Mouse (Mus musculus) cerebellum, postnatal 25 days (tissue): ENCODE results near the gene Rars.
A peak's percentile ranks its signal among the peaks of the same experiment; 100 is the strongest.
"Not testable (repeated sequence)": the region's sequence is repeated elsewhere in the genome, so short reads cannot be mapped to it uniquely, and the experiment has no call there.

Experiments used
- DNase-seq, 2 experiments: peaks; one replicate each; pipeline ENCODE4 v3.0.0; 2021; ENCODE audit warnings: mixed read lengths in 2 of 2

Rars gene

DNA sequence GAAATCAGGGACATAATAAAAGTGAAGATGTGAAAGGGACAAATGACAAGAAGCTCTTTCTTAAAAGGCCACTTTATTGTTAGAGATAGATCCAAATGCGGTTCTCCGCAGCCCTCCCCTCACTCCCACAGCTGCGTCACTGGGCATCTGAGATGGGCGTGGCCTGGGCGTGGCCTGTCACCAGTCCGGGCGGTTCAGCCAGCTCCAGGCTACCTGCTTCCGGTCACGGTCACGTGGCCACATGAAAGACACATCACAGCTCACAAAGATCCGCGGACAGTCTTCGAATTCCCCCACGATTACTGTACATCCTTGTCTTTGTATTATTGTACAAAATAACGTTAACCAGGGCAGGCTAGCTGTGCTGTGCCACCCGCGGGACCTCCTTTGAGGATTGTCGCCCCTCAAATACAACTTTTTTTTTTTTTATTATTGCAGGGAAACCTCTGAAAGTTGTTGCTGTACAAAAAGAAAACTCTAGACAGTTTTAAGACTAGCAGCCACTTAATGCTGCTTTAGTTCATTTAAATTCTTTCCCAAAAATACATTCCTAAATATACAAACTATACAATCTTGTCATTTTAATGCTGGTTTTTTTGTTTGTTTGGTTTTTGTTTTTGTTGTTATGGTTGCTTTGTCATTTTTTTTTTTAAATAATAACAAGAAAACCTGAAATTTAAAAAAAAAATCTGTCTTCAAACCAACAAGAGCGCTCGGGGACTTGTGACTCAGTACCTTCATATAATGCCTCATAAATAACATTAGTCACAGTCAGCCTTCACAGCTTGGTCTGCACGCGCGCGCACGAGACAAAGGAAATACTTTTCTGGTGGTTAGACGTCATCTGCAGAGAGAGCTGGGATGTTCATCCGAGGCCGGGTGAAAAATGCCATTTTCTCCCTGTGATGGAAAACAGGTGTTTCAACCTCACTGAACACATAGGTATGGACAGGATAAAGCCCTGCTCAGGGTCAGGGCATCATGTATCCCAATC, 4.3 kb upstream of the Rars start:
- peak; percentile 75 to 88 for DNase-seq

DNA sequence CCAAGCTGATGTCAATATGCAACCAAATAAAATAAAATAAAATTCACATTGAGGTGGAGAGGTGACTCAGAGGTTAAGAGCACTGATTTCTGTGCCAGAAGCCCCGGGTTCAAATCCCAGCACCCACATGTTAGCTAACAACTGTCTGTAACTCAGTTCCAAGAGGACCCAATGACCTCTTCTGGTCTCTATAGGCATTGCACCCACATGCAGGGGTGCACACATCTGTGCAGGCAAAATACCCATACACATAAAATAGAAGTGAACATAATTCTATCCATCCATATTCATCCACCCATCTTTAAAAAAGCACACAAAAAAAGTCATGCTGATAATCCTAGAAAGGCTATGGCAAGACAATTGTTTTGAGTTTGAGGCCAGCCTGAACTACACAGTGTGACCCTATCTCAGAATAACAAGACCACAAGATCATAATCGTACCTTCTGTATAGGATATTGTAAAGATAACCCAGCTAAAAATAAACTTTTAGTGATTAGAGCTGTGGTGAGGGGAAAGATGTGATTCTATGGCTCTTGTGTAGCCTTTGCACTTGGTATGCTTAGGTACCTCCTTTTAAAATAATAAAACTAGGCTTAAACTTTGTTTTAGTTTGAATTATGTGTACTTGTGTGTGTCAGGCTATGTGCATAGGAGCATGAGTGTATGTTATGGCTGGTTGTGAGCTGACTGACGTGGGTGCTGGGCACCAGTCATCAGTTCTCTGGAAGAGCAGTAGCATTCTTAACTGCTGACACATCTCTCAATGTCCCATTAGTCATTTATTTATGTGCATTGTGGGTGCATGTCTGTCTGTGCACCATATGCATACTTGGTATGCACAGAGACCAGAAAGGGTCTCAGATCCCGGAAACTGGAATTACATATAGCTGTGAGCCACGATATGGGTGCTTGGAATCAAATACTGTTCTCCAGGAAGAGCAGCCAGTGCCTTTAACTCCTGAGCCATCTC, 3.1 kb upstream of the Rars start:
- no peak for DNase-seq

DNA sequence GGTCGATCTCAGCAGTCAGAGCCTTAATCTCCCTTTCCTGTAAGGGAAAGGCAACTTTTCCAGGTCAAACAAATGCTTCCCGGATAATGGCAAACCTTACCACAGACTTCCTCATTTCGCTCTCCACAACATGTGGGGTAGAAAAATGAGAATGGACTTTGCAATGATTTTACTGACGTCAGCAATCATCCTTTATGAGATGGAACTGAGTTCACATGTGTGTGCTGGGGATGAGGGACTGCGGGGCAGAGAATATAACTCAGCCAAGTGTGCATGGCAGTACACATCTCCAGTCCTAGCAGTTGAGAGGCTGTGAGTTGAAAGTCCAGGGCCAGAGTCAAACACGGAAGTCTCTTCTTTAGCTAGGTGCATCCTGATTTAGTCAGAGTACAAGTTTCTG, 1.0 kb downstream of the Rars start:
- no peak for DNase-seq

DNA sequence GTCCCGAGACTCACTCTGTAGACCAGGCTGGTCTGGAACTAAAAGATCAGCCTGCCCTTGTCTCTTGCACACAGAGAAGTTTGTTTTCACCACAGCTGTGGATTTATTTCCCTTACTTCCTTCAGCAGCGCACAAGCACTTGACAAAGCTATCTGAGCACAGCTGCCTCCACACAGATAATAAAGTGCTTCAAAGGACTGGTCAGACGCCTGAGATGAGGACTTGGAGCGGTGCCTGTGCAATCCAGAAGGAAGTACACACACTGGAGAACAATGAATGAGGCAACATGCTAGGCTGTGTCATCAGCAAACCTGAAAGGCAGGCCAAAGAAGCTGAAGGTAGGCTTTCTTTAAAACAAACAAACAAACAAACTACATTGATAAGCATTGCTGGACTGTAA, 2.2 kb downstream of the Rars start:
- DNase-seq: no peak

DNA sequence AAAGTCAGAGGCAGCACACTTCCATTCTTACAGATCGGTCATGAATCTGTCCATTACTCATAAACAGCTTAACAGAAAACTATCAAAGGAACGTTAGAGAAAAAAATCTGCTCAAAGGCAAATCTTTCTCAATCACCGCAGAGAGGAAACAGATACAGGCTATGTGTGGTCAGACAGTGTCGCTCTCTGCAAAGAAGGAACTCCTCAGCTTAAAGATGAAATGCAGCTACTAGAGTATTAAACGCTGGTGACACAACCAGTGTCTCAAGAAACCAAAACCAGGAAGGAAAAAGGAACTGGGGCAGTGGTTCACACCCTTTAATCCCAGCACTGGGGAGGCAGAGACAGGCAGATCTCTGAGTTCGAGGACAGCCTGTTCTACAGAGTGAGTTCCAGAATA, 6.6 kb downstream of the Rars start:
- DNase-seq: no peak

DNA sequence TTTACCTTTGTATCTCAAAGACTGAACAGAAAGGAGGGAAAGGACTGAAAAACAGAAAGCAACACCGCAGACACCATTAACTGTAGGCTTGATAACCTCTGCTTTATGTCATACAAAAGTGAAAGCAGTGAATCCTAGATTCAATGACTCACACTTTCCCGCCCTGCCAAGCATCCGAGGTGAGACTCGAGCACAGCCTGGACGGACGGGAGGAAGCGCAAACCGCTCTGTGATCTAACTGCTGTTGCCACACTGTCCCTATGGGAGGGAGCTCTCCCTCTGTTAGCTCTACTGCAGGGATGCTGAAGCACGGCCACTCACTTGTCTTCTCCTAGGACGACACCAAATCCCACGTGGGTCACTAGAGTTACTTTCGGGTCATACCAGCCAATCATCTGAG, 18.0 kb downstream of the Rars start:
- DNase-seq: no peak

DNA sequence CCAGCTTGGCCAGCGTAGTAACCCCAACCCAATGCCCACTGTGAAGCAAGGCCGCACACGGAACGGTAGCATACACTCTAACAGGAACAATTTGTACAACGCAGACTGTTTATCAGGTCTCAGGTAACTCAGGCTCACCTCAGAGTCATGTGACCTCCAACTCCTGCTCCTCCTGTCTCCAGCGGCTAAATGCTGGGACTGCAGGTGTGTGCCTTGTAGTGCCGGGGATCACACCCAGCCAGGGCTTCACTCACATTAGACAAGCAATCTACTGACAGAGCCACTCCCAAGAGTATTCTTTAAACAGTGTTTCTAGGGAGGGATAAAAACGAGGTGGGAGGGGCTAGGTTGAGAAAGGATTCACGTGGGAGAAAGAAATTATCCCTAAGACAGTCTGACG, 22.8 kb downstream of the Rars start:
- no peak for DNase-seq

DNA sequence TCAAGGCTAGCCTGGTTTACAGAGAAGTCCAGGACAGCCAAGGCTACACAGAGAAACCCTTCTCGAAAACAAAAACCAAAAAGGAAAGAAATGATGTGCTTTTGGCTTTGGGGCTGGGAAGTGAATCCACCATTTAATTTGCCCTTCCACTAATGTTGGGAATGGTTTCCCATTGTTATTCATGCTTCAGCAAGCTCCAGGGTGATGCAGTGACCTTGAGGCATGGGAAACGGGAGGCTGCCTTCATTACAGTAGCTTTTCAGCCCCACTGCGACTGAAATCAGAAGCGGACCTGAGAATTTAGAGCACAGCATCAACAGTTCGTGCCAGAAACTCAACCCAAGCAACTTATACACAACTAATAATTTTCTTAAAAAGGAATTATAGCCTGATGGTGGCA, 33.0 kb downstream of the Rars start:
- DNase-seq: no peak

DNA sequence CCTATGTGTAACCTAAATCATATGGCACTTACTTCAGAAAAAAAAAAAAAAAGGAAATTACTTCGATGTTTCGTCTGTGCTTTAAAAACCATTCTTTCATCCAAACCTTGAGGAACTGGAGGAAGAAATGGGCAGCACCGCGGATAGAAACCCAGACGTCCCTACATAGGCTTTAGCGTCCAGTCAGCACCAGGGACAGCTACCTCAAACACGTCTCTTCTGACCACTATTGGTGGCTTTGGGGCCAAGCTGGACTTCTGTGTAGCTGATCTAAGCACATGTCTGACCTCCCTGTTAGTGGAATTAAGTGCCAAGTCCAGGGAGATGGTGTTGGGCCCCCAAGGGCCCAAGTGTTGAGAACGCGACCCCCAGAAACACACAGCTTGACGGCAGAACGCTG, 35.4 kb downstream of the Rars start, which contains the start of gene Fbll1:
Gene Fbll1 (minus strand): TSS at position 11 of the 400 bp plus-strand sequence.
- peak; percentile 27 to 30 for DNase-seq

DNA sequence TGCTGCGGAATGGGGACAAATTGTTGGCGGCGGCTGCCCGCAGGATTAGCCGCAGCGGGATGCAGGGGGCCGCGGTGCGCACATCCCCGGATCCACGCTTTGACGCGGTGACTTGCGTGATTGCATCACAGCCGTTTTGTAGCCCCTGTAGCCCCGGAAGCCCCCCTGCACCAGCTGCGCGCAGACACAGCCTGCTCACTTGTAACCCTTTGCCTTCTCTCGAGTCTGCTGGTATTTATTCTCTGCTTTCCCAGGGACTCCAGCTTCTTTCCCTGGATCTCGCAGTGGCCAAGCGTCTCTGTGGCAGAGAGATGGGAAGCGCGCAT, 35.8 kb downstream of the Rars start:
- DNase-seq: peak; percentile 82 to 85

DNA sequence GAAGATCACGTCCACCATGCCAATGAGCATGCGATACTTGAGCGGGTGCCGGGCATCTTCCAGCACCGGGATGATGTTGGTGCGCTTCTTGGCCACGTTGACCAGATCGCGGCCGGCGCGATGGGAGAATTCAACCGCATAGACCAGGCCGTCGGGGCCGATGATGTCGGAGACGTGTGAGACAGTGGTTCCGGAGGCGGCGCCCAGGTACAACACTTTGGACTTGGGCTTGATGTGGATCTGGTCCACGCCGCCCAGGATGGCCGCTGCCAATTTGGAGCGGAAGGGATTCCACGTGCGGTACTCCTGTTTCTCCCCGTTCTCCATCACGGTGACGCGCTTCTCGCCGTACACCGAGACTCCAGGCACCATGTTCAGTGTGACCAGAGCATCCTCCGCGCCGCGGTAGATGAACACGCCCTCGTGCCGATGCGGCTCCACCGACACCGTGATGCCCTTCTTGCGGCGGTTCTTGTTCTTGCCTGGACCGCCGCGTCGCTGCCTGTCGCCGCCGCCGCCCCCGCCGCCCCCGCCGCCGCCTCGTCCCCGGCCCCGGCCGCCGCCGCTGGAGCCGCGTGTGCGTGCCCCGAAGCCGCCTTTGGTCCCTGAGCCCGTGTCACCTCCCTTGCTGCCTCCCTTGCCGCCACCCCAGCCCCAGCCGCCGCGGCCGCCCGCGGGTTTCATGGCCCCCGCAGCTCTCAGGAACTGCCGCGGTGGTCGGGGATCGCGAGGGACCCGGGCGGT, 36.4 kb downstream of the Rars start:
- DNase-seq: peak; percentile 64 to 70

DNA sequence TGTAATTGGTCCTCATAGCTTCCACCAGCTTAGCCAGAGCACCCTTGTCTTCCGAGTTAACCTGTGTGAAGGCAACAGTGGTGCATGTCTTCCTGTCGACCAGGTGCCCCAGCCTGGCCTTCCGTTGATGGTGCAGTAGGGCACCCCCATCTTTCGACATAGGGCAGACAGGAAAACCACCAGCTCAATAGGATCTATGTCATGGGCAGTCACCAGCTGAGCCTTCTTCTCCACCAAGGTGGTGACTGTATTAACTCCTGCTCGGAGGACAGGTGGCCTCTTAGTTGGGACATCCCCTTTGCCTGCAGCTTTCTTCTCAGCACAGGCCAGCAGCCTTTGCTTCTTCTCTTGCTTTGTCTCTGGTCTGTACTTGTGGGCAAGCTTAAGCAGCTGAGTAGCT, 41.5 kb downstream of the Rars start:
- DNase-seq: not testable (repeated sequence)

DNA sequence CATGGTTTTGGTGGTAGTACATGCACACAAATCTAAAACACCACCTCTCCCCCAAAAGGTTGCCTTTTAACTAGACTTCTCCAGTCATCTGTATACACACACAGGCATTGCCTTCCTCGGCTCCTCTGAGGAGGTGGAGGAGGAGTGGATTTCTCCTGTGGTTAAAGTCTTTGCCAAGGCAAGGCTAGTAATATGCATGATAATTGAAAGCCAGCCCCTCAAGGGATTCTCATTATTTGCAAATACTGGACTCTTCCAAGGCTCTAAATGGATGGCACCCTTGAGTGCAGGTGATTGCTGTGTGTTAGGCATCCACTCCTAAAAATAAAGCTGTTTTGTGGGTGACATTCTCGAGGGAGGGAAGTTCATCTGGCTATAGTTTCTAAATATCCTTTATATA, 45.9 kb downstream of the Rars start:
- DNase-seq: no peak

DNA sequence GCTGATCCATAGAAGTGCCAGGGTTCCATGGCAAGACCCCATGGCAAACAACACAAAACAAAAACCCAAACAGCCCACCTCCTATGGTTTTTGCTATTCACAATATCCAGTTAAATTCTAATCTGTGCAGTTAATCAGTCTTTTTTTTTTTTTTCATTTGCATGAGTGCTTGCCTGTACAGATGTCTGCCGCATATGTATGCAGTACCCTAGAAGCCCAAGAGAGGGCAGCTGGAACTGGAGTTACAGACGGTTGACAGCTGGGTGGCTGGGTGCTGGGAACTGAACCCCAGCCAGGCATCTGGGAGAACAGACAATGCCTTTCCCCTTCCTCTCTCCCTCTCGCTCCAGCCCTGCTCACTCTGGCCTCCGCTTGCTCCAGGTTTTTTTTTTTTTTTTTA, 49.8 kb downstream of the Rars start:
- DNase-seq: no peak

DNA sequence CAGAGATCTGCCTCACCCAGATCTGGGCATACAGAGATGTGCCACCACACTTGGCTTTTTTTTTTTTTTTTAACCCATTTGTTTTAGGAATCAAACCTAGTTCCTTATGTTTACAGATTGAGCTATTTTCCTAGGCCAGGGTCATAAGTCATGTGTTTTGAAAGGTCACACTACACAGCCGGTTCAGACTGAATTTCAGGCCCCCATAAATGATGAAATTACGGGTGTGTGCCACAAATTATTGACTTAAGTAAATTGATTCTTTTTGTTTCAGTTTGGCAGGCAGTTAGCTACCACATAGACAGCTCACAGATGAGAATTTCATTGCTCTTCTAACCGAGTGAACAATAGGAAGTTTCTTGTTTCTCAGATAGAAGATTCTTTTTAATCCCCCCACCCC, 50.3 kb downstream of the Rars start:
- DNase-seq: no peak

DNA sequence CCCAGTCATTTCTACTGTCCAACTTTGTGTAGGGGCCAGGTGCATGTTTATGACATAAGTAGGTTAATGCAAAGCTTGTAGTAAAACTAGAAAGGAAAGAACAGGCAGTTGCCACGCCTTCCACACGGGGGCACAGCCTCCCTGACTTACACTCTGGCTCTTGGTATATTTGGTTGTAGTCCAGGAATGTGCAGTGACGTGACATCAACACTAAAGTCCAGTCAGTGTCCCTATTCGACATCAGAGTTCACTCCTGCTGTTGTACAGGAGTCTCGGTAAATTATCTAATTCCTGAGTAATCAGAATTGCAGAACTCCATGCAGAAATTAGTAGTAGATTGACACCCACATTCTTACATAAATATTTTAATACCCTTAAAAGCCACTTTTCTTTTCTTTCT, 51.3 kb downstream of the Rars start:
- no peak for DNase-seq

DNA sequence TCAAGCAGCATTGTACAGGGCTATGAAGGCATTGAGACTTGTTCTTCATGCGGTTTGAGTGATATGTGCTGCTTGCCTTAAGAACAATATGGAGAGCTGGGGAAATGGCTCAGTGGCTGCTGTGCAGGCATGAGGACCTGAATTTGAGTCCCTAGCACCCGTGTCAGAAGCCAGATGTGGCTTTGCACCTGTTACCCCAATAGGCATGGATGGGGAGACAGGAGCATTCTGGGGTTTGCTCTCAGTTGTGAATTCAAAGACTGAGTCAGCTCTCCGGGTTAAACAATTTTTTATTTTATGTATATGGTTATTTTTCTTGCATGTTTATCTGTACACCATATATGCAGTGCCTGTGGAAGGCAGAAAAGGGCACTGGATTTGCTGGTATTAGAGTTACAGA, 51.9 kb downstream of the Rars start:
- no peak for DNase-seq

DNA sequence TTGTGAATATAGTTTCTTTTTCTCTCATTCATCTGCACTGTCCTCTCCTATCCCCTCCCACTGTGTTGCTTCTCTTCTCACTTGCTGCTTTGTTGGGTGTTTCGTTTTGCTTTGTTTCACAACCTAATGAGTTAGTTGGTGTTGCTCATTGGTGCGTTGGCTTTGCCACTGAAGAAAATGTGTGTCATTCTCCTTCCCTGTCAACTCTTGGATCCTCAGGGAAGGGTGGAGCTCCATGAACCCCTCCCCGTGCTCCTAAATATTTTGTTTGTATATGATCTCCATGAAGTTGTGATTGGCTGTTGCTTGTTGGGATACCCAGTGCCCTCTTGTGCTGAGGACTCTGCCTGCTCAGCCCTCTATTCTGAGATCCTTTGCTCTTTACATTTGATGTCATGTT, 54.0 kb downstream of the Rars start:
- DNase-seq: no peak

DNA sequence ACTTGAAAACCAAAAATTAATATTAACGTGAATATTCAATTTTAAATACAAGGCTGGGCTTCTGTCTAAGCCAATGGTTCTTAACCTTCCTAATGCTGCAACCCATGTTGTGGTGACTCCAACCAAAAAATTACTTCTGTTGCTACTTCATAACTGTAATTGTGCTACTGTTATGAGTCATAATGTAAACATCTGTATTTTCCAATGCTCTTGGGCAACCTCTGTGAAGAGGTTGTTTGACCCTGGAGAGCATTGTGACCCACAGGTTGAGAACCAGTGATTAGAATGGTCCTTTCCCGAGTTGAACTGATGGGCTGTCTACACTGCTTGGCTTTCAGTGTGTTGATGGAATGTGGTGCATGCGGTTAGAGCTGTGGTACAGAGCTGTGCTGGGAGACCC, 57.9 kb downstream of the Rars start:
- DNase-seq: no peak

DNA sequence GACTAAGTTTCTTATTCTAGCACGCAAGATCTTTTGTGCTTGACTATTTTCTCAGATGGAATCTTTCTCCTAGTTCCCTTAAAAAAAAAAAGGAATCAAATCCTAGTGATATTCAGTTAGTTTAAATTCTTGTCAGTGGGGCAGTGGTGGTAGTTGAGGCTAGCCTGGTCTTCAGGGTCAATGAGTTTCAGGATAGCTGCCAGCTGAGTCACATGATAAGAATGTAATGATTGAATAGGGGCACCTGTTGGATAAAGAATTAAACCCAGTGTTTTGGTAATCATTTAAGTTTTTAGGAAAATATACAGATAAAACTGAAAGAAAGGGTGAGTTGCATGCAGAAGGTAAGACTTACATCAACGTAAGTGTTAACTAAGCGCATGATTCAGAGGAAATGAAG, 58.7 kb downstream of the Rars start:
- no peak for DNase-seq

DNA sequence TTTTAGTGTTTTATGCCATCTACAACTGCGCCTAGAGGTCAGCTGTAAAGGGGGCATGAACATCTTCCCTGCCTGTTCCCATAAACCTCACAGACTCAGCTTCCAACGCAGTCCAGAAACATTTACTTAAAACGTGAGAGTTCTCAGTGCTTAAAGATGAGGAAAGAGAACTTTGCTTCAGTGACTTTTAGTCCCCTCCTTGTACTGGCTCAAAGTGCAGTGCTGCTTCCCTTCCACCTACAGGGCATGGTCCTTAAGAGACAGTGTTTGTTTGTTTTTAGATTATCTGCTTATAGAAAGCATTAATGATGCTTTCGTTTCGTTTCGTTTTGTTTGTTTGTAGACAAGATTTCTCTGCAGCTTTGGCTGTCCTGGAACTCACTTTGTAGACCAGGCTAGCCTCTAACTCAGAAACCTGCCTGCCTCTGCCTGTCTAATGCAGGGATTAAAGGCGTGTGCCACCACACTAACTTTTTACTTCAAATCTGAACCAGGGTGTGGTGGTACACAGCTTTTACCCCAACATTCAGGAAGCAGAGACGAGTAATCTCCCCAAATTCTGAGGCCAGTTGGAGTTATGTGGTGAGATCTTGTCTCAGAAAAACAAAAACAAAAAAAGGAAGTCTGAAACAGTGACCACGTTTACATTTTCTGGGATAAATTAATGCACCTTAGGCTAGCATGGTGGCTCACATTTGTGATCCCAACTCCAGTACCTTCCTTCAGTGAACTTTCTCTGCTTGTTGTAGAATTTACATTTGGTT, 63.4 kb downstream of the Rars start:
- DNase-seq: no peak
